Mouse (Mus musculus): ENCODE measurements around the gene Olfr1535.

Olfr1535 gene

GRCm38 (mm10) chr13:21559793-21560192 is at the start of gene Olfr1535:
TSS of gene Olfr1535 (minus strand) at chr13:21559893.
- DNase-seq (ENCODE audit: low read depth, low spot score), result no peak

GRCm38 (mm10) chr13:21591618-21592017 is 31.9 kb upstream of the Olfr1535 start:
- no peak for DNase-seq (ENCODE audit: low read depth, low spot score)

GRCm38 (mm10) chr13:21581659-21582058 is 22.0 kb upstream of the Olfr1535 start, which contains the start of gene Olfr1364:
TSS of gene Olfr1364 (minus strand) at chr13:21581759.
- no peak for DNase-seq (ENCODE audit: low read depth, low spot score)

GRCm38 (mm10) chr13:21550416-21551110 is 9.1 kb downstream of the Olfr1535 start:
- DNase-seq (ENCODE audit: low read depth, low spot score), result no peak

GRCm38 (mm10) chr13:21549487-21549886 is 10.2 kb downstream of the Olfr1535 start:
- DNase-seq (ENCODE audit: low read depth, low spot score), result no peak

GRCm38 (mm10) chr13:21542708-21543107 is 17.0 kb downstream of the Olfr1535 start, which contains the start of gene Olfr1366:
TSS of gene Olfr1366 (minus strand) at chr13:21542808.
- DNase-seq (ENCODE audit: low read depth, low spot score), result no peak

GRCm38 (mm10) chr13:21530781-21531201 is 28.9 kb downstream of the Olfr1535 start, which contains the start of gene Zkscan8:
TSS of gene Zkscan8 (minus strand) at chr13:21531120.
- DNase-seq (ENCODE audit: low read depth, low spot score), result peak; percentile 93

- DNase-seq (ENCODE audit: low read depth, low spot score), result peak; percentile 4
Observed at GRCm38 (mm10) chr13:21530136-21530535, 29.6 kb downstream of the Olfr1535 start.

- peak; percentile 96 for DNase-seq (ENCODE audit: low read depth, low spot score)
Observed at GRCm38 (mm10) chr13:21506221-21506649, 53.5 kb downstream of the Olfr1535 start.
